Mouse (Mus musculus) central nervous system, embryonic 11.5 days (tissue): ENCODE data around the gene Ctu2. TPM values are rescaled to one million over a fixed set of nuclear protein-coding genes. Genes with fewer than 3 reads are reported as not detected.

Experiments used
- polyA plus RNA-seq: library from polyadenylated mRNA; depleted of rRNA; stranded (reverse); fragments of >200 nt; gene quantifications from 2 replicates; pipeline ENCODE4 v1.2.3, GENCODE M21; 2012; rRNA removed

Ctu2 gene
- polyA plus RNA-seq, result 60.5 and 74.7 TPM in 2 replicates

DNA sequence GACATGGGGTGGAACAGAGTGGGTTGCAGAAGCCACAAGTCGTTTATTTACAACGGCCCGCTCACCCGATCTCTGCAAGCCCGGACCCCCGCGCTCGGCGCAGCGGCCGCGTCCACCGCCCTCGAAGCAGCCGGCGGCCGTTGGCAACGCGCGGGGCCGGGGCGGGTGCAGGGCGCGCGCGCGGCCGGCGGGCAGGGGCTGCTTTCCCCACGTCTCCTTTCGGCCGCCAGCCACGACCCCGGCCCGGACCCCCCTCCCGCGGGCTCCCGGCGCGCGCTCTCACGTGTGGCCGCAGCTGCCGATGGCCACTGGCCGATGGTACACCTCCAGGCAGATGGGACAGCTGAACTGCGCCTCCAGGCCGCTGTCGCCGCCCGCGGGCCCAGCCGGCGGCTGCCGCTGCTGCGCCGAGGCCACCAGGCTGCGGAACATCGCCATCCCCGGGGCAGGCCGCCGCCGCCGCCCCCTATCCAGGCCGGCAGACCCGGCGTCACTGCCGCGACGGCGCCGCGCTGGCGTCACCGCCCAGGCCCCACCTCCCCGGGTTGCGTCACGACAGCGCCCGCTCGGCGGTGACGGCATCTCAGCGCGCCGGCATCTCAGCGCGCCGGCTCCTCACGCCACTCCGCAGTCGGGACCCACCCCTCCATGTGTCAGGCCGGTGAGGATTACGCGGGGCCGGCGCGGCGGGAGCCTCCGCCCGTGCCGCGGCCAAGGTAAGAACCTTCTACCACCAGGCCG is at the start of gene Ctu2, which contains the start of gene Rnf166:
Ctu2 (plus strand) TSS at position 564 of the 741 bp plus-strand sequence.
Rnf166 (minus strand) TSS at position 485 of the 741 bp plus-strand sequence.

GRCm38 (mm10) chr8:122432443-122433268 is 43.3 kb upstream of the Ctu2 start, which contains the start of gene Cyba:
Gene Cyba (minus strand): TSS chr8:122432930.

DNA sequence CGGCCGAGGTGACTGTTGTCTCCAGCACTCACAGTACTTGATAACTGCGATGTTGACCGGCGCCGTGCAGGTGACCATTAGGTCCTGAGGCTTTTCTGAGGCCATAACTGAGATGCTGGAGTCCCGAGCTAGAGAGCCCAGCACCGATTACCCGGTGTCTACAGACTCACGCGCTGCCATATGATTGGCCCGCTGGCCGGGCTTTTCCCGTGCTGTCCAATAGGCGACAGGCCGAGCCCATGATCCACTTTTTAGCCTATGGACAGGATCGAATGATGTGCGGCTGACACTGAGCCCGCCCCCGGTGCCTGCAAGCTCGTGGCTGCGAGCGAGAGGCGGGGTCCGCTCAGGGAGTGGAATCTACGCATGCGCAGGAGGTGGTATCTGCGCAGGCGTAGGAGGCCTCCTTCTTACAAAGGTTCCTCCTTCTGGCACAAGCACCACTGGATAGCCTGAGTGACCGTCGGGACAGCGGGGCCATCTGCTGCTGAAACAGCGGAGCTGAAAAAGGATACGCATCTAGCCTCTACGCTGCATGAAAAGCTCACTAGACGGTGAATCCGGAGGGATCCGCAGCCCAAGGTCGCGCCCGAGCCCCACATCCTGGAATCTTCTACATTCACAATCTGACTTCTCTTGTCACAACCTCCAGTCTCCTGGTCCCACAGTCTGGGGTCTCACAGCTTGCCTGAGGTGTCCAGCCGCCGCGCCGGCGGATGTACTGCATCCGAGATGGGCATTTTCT is 32.5 kb upstream of the Ctu2 start, which contains the start of gene Mvd:
Mvd (minus strand) TSS at position 161 of the 745 bp plus-strand sequence.

GRCm38 (mm10) chr8:122460524-122461472 is 15.1 kb upstream of the Ctu2 start, which contains the start of gene Snai3:
Gene Snai3 (minus strand): TSS chr8:122460733.

Other genes starting within 250 kb of the Ctu2 start
- 16.8 and 59.4 TPM in 2 replicates for gene Zfpm1, start 194.0 kb upstream of the Ctu2 start, polyA plus RNA-seq
- 0.06 and 0.07 TPM in 2 replicates for gene Trhr2, start 115.4 kb upstream of the Ctu2 start, polyA plus RNA-seq
- 66.3 and 133 TPM in 2 replicates for gene Zc3h18, start 99.5 kb upstream of the Ctu2 start, polyA plus RNA-seq
- gene Il17c, start 54.1 kb upstream of the Ctu2 start, polyA plus RNA-seq, result 0.44 and 0.46 TPM in 2 replicates
- gene Cyba, start 43.2 kb upstream of the Ctu2 start, polyA plus RNA-seq, result 31.4 and 37.6 TPM in 2 replicates
- gene Mvd, start 32.7 kb upstream of the Ctu2 start, polyA plus RNA-seq, result 34.6 and 43.5 TPM in 2 replicates
- 0.09 and 0.13 TPM in 2 replicates for gene Snai3, start 15.4 kb upstream of the Ctu2 start, polyA plus RNA-seq
- gene Rnf166, start 79 bp upstream of the Ctu2 start, polyA plus RNA-seq, result 34.0 and 46.0 TPM in 2 replicates
- gene Piezo1, start 75.2 kb downstream of the Ctu2 start, polyA plus RNA-seq, result 21.0 and 43.3 TPM in 2 replicates
- gene Cdt1, start 91.9 kb downstream of the Ctu2 start, polyA plus RNA-seq, result 62.7 and 81.6 TPM in 2 replicates
- 141 and 155 TPM in 2 replicates for gene Aprt, start 100.8 kb downstream of the Ctu2 start, polyA plus RNA-seq
- gene Galns, start 135.3 kb downstream of the Ctu2 start, polyA plus RNA-seq, result 4.8 and 6.7 TPM in 2 replicates
- gene Trappc2l, start 135.5 kb downstream of the Ctu2 start, polyA plus RNA-seq, result 104 and 108 TPM in 2 replicates
- not detected in 2 replicates for gene Pabpn1l, start 146.6 kb downstream of the Ctu2 start, polyA plus RNA-seq
- gene Cbfa2t3, start 223.0 kb downstream of the Ctu2 start, polyA plus RNA-seq, result 6.5 and 8.2 TPM in 2 replicates